Mouse (Mus musculus) NIH3T3 (cell line): ENCODE measurements around the gene Tekt2.

Source experiments
- DNase-seq: peaks from one replicate; pipeline ENCODE4 v3.0.0-alpha.2; 2012; ENCODE audit warnings: low read depth

The Tekt2 gene

DNA sequence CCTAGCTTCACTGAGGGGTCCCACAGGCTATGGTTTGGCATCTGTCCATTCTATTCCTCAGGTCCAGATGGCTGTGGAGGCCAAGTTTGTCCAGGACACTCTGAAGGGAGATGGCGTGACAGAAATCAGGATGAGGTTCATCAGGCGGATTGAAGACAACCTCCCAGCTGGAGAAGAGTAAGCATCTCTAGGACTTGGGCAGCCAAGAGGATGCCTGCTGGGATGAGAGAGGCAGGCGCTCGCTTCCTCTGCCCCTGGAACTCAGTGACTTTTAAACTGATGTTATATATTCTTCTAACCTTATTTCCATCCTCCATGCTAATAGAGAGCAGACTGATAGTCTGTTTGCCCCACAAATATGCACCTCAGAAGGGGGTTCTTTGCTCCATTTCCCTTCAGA lies 50.4 kb downstream of the Tekt2 start:
- DNase-seq = no peak

DNA sequence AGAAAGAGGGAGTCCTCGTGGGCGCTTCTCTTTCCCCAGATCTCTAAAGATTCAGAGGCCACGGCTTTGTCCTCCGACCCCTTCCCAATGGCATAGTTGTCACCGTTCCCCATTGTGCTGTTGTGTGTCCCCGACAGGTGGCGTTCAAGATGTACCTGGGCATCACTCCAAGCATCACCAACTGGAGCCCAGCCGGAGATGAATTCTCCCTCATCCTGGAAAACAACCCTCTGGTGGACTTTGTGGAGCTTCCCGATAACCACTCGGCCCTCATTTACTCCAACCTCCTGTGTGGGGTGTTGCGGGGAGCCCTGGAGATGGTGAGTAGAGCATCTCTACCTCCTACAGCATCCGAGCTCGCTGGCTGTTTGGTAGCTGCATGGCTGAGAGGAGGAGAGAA lies 51.7 kb downstream of the Tekt2 start:
- no peak for DNase-seq
